Mouse (Mus musculus) testis, postnatal 10 days (tissue): ENCODE measurements around the gene Mad1l1.

Experiments
- DNase-seq: peaks from one replicate; pipeline ENCODE4 v3.0.0; 2021; ENCODE audit warnings: low spot score

Gene Mad1l1

GRCm38 (mm10) chr5:140215471-140216087, 105.8 kb downstream of the Mad1l1 start:
- no peak for DNase-seq

GRCm38 (mm10) chr5:140213001-140213400, 108.4 kb downstream of the Mad1l1 start:
- no peak for DNase-seq

GRCm38 (mm10) chr5:140210417-140211184, 110.8 kb downstream of the Mad1l1 start:
- no peak for DNase-seq

- no peak for DNase-seq
Observed at GRCm38 (mm10) chr5:140208743-140209409, 112.5 kb downstream of the Mad1l1 start.

- no peak for DNase-seq
Observed at GRCm38 (mm10) chr5:140206726-140207703, 114.3 kb downstream of the Mad1l1 start.

- no peak for DNase-seq
Observed at GRCm38 (mm10) chr5:140205991-140206390, 115.4 kb downstream of the Mad1l1 start.

- no peak for DNase-seq
Observed at GRCm38 (mm10) chr5:140204465-140204864, 116.9 kb downstream of the Mad1l1 start.

GRCm38 (mm10) chr5:140204037-140204436, 117.3 kb downstream of the Mad1l1 start:
- no peak for DNase-seq

GRCm38 (mm10) chr5:140202451-140202850, 118.9 kb downstream of the Mad1l1 start:
- DNase-seq, result no peak

GRCm38 (mm10) chr5:140201566-140201965, 119.8 kb downstream of the Mad1l1 start:
- DNase-seq, result no peak

- no peak for DNase-seq
Observed at GRCm38 (mm10) chr5:140201109-140201508, 120.2 kb downstream of the Mad1l1 start.

- peak; percentile 87 for DNase-seq
Observed at GRCm38 (mm10) chr5:140197705-140198104, 123.6 kb downstream of the Mad1l1 start.

- DNase-seq, result no peak
Observed at GRCm38 (mm10) chr5:140196446-140196845, 124.9 kb downstream of the Mad1l1 start.

- no peak for DNase-seq
Observed at GRCm38 (mm10) chr5:140194173-140194572, 127.2 kb downstream of the Mad1l1 start.

GRCm38 (mm10) chr5:140191539-140191938, 129.8 kb downstream of the Mad1l1 start:
- no peak for DNase-seq

GRCm38 (mm10) chr5:140186351-140186750, 135.0 kb downstream of the Mad1l1 start:
- DNase-seq, result no peak

- no peak for DNase-seq
Observed at GRCm38 (mm10) chr5:140185757-140186156, 135.6 kb downstream of the Mad1l1 start.

GRCm38 (mm10) chr5:140183387-140183786, 138.0 kb downstream of the Mad1l1 start:
- no peak for DNase-seq

- DNase-seq, result no peak
Observed at GRCm38 (mm10) chr5:140182351-140182750, 139.0 kb downstream of the Mad1l1 start.

- DNase-seq, result no peak
Observed at GRCm38 (mm10) chr5:140180016-140180415, 141.3 kb downstream of the Mad1l1 start.

- DNase-seq, result no peak
Observed at GRCm38 (mm10) chr5:140178058-140178690, 143.2 kb downstream of the Mad1l1 start.
